Mouse (Mus musculus) kidney, adult 2 months (tissue): ENCODE measurements around the gene Pth2.

Source experiments
- CTCF ChIP-seq: fragments of 200-500 bp; conservative IDR thresholded peaks from 2 replicates; pipeline ENCODE4 v1.5.1; 2011; ENCODE audit warnings: low read depth, mild to moderate bottlenecking, control low read depth, low read length, moderate library complexity, mixed read lengths; ENCODE audit not compliant: insufficient read depth, insufficient read length
- POLR2A ChIP-seq: fragments of 200-500 bp; IDR thresholded peaks from one replicate; pipeline ENCODE4 v1.6.1; 2011; ENCODE audit warnings: low read depth, low read length, control low read depth

DNA sequence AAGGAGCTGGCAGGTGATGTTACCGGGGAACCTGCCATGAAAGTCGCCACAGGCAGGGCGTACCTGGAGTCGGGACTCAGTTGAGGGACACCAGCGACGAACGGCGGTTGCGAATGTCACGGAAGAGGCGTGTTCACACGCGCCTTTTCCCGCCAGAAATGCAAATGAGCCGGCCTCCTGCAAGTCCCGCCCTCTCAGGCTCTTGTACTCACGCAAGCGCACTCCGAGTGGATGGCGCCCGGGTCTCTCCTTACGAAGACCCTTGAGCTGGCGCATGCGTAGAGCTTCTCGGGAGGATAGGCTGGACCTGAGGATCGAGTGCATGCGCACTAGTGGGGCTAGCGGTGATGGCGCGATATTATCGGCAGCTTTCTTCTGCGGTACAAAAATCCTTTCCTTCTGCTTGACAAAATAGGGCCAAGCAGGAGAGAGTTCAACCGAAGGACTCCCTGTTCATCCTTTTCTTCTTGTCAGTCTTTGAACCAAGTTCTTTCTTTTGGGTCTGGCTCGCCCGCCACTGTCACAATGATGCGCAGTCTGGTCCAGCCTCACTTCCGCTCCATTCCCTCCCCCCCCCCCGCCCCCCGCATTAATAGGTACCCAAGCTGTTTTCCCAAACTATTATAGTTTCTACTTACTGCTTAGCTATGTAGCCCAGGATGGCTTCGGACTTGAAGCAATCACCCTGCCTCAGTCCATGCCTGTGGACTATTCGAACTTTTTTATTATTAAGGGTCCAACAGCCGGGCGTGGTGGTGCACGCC lies 23.8 kb downstream of the Pth2 start, which contains the start of gene Ccdc155:
- TF ChIP-seq CTCF (no peak), POLR2A (no peak)
